In the genomic region with DNA sequence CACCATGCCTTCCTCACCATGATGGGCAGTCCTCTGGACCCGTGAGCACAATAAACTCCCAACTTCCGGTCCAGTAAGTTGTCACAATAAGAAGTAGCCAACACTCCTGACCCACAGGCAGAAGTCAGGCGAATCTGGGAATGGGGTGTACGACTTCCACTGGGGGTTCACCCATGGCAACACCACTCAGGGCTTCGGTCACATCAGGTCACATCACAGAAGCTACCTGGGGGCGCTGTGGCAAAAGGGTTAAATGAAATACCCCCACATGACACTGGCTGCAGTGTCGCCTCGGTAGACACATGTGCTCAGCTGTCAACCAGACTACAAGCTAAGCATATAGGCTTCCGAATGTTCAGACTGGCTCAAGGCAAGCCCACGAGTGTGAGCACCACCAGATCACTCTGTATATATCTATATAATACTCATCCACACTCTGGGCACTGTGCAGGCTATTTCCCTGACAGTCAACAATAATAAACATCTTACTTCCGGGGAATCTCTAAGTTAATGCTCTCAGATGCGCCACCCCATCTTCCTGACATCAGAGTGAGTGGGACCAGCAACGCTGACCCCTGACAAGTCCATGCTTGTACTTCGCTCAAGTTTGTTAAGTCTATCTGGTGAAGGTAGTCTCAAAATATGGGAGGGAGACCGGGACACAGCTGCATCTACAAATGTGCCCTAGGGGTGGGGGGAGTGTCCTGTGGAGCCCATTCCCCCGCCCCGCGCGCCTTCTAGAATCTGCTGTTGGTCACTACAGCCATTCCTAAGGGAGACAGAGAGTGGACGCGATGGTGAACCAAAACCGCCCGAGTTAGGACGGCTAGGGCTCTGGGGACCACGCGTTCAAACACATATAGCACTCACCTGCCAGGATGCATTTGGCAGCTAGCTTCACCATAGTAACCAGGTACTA, we compare ENCODE assay signal across 8 mouse cellular contexts. TPM values are rescaled to one million over a fixed set of nuclear protein-coding genes. Genes with fewer than 3 reads are reported as not detected.
DNase-seq lines count a peak whose midpoint lies in the region; ATAC-seq and TF ChIP-seq lines count a peak whose summit lies in the region.

No protein-coding gene starts in this region.

- 22% methylated on average over 26 of the region's 26 CpGs for WGBS in forebrain, postnatal 0 days
- WGBS in liver, embryonic 11.5 days: 26% methylated on average over 26 of the region's 26 CpGs
- WGBS in small intestine, adult 2 months: 22% methylated on average over 26 of the region's 26 CpGs

- no peaks in the 10 kb centered on the region for H3K9me3 ChIP-seq in forebrain, postnatal 0 days (ENCODE audit: low read length)
- H3K9me3 ChIP-seq in liver, embryonic 11.5 days (ENCODE audit: control insufficient read depth, low read length): no peaks in the 10 kb centered on the region

- peak overlapping the region; percentile 75 for H3K9ac ChIP-seq in forebrain, postnatal 0 days
- H3K9ac ChIP-seq in liver, embryonic 11.5 days (ENCODE audit: low read depth, low read length): peak overlapping the region; percentile 76

- peak overlapping the region; percentile 42 for H3K27ac ChIP-seq in forebrain, postnatal 0 days (ENCODE audit: low read depth, low read length)
- no peak overlapping the region for H3K27ac ChIP-seq in liver, embryonic 11.5 days (ENCODE audit: low read depth, low read length)
- H3K27ac ChIP-seq in small intestine, adult 2 months (ENCODE audit: insufficient read depth, low read depth, low read length): no peak overlapping the region

- H3K4me2 ChIP-seq in forebrain, postnatal 0 days (ENCODE audit: low read depth): peak overlapping the region; percentile 96
- H3K4me2 ChIP-seq in liver, embryonic 11.5 days: peak overlapping the region; percentile 95

- peak overlapping the region; percentile 70 for H3K4me3 ChIP-seq in forebrain, postnatal 0 days (ENCODE audit: low read depth, low read length)
- H3K4me3 ChIP-seq in liver, embryonic 11.5 days (ENCODE audit: low read depth, low read length): peak overlapping the region; percentile 79
- peak overlapping the region; percentile 68 for H3K4me3 ChIP-seq in small intestine, adult 2 months (ENCODE audit: low read depth, low read length)

- no peak for TF ChIP-seq CTCF in forebrain, postnatal 0 days (IDR thresholded peaks at IDR 0.05; ENCODE audit: low read depth)
- TF ChIP-seq CTCF in small intestine, adult 2 months (IDR thresholded peaks at IDR 0.05; ENCODE audit: extremely low read depth, insufficient read length, insufficient replicate concordance, low read depth, low read length): no peak

- ATAC-seq in forebrain, postnatal 0 days: no peak
- ATAC-seq in liver, embryonic 11.5 days (replicated peaks; ENCODE audit: low FRiP score): no peak

- no peak for TF ChIP-seq POLR2A in small intestine, adult 2 months (IDR thresholded peaks at IDR 0.05; ENCODE audit: low read depth, low read length)

- H3K36me3 ChIP-seq in forebrain, postnatal 0 days (ENCODE audit: insufficient read depth): no peaks in the 10 kb centered on the region
- H3K36me3 ChIP-seq in liver, embryonic 11.5 days (ENCODE audit: control insufficient read depth, insufficient read depth, low read length): no peaks in the 10 kb centered on the region
- no peaks in the 10 kb centered on the region for H3K36me3 ChIP-seq in small intestine, adult 2 months (ENCODE audit: control insufficient read depth, insufficient read depth, low read length)

- H3K27me3 ChIP-seq in forebrain, postnatal 0 days (ENCODE audit: insufficient read depth, low read length): no peaks in the 10 kb centered on the region
- no peaks in the 10 kb centered on the region for H3K27me3 ChIP-seq in liver, embryonic 11.5 days (replicated peaks; ENCODE audit: control insufficient read depth, insufficient read depth, low read length)
- no peaks in the 10 kb centered on the region for H3K27me3 ChIP-seq in small intestine, adult 2 months (ENCODE audit: control insufficient read depth, insufficient read depth, low read length)

- H3K4me1 ChIP-seq in forebrain, postnatal 0 days (ENCODE audit: insufficient read depth): peaks cover 17% of the 10 kb centered on the region
- H3K4me1 ChIP-seq in liver, embryonic 11.5 days (replicated peaks; ENCODE audit: control insufficient read depth, insufficient read depth, low read length): peaks cover 21% of the 10 kb centered on the region
- peaks cover 13% of the 10 kb centered on the region for H3K4me1 ChIP-seq in small intestine, adult 2 months (ENCODE audit: control insufficient read depth, insufficient read depth, insufficient read length, low read length)

- peak; percentile 14 for DNase-seq in kidney, adult 9 months
- no peak for DNase-seq in kidney, adult 18-20 months
- DNase-seq in NIH3T3 (ENCODE audit: low read depth): peak; percentile 41
- no peak for DNase-seq in forebrain, postnatal 0 days
- DNase-seq in liver, embryonic 11.5 days (ENCODE audit: low spot score): no peak
- no peak for DNase-seq in gastrocnemius, postnatal 10 days
- DNase-seq in T-cell, adult 2 months (ENCODE audit: low spot score): no peak

RNA-seq across cellular contexts. Expression of a gene that starts 0.7 kb away (rescaled TPM):
- total RNA-seq in forebrain, postnatal 0 days (2014; rRNA removed): 41.2 and 43.1 TPM in 2 replicates
- 134 and 145 TPM in 2 replicates for polyA plus RNA-seq in forebrain, postnatal 0 days (2015; fragmentation: Nextera tagmentation; extraction: Ambion mirVana)
- polyA plus RNA-seq in liver, embryonic 11.5 days (2014; fragmentation: Nextera tagmentation; extraction: Ambion mirVana): 57.8 and 60.5 TPM in 2 replicates
- polyA plus RNA-seq in small intestine, adult 2 months (2012; rRNA removed): 9.3 and 18.7 TPM in 2 replicates
- total RNA-seq in gastrocnemius, postnatal 10 days (2021): 10 to 100 TPM; 50.9 to 53.5 TPM

RNA-seq across cellular contexts. Expression of a gene that starts 33.0 kb away (rescaled TPM):
- 0.33 and 0.77 TPM in 2 replicates for total RNA-seq in forebrain, postnatal 0 days (2014; rRNA removed)
- 1.8 and 2.8 TPM in 2 replicates for polyA plus RNA-seq in forebrain, postnatal 0 days (2015; fragmentation: Nextera tagmentation; extraction: Ambion mirVana)
- not detected in 2 replicates for polyA plus RNA-seq in liver, embryonic 11.5 days (2014; fragmentation: Nextera tagmentation; extraction: Ambion mirVana)
- polyA plus RNA-seq in small intestine, adult 2 months (2012; rRNA removed): not detected in 2 replicates
- over 10,000 TPM; 11,172 to 13,407 TPM for total RNA-seq in gastrocnemius, postnatal 10 days (2021)

RNA-seq across cellular contexts. Expression of a gene that starts 53.3 kb away (rescaled TPM):
- 9.8 and 13.6 TPM in 2 replicates for total RNA-seq in forebrain, postnatal 0 days (2014; rRNA removed)
- 6.8 and 10.1 TPM in 2 replicates for polyA plus RNA-seq in forebrain, postnatal 0 days (2015; fragmentation: Nextera tagmentation; extraction: Ambion mirVana)
- polyA plus RNA-seq in liver, embryonic 11.5 days (2014; fragmentation: Nextera tagmentation; extraction: Ambion mirVana): 0.05 TPM in 1 of 2 replicates, not detected in the other
- polyA plus RNA-seq in small intestine, adult 2 months (2012; rRNA removed): 0.04 TPM in 1 of 2 replicates, not detected in the other
- total RNA-seq in gastrocnemius, postnatal 10 days (2021): under 1 TPM in 1 of 2 experiments, not detected in 1; 0.05 TPM

Comparison
In these comparisons a context has a peak if more than half of its experiments do, and no peak if none do; other contexts are left out.
1. DNase-seq: peak in kidney, adult 9 months (single experiment) and NIH3T3 (single experiment); none in kidney, adult 18-20 months (single experiment), forebrain, postnatal 0 days (single experiment), liver, embryonic 11.5 days (single experiment), gastrocnemius, postnatal 10 days (single experiment) and T-cell, adult 2 months (single experiment).
2. Peak in every context shown above with its lines, with median percentiles within 50 percentile points of each other: H3K4me3 ChIP-seq.